Mouse (Mus musculus) embryonic facial prominence, embryonic 12.5 days (tissue): Measurements from ENCODE around the gene Gm3336. TPM values are rescaled to one million over a fixed set of nuclear protein-coding genes. Genes with fewer than 3 reads are reported as not detected.
A peak's percentile ranks its signal among the peaks of the same experiment; 100 is the strongest.

ENCODE experiments used
- ATAC-seq: fragments of 200-750 bp; cut with Nextera tagmentation; 2 replicates; pipeline ENCODE4 v1.8.0; 2017; ENCODE audit not compliant: insufficient number of reproducible peaks, insufficient read depth, low FRiP score, low TSS enrichment
- H3K27ac ChIP-seq: fragments of 300-500 bp; sonication (generic); 2 replicates; pipeline ENCODE4 v1.5.1; 2016; ENCODE audit warnings: mild to moderate bottlenecking
- H3K27me3 ChIP-seq: fragments of 300-500 bp; sonication (generic); 2 replicates; pipeline ENCODE4 v1.6.1; 2016; ENCODE audit warnings: mild to moderate bottlenecking, moderate library complexity
- H3K36me3 ChIP-seq: fragments of 300-500 bp; sonication (generic); 2 replicates; pipeline ENCODE4 v1.6.1; 2016; ENCODE audit warnings: mild to moderate bottlenecking
- H3K4me1 ChIP-seq: fragments of 300-500 bp; sonication (generic); 2 replicates; pipeline ENCODE4 v1.6.1; 2016
- H3K4me2 ChIP-seq: fragments of 300-500 bp; sonication (generic); replicated peaks from 2 replicates; pipeline ENCODE4 v1.6.1; 2016; ENCODE audit warnings: mild to moderate bottlenecking, moderate library complexity
- H3K4me3 ChIP-seq: fragments of 300-500 bp; sonication (generic); 2 replicates; pipeline ENCODE4 v1.5.1; 2016; ENCODE audit warnings: mild to moderate bottlenecking
- H3K9ac ChIP-seq: fragments of 300-500 bp; sonication (generic); 2 replicates; pipeline ENCODE4 v1.6.1; 2016; ENCODE audit warnings: mild to moderate bottlenecking, moderate library complexity
- H3K9me3 ChIP-seq: fragments of 300-500 bp; sonication (generic); 2 replicates; pipeline ENCODE4 v1.6.1; 2016; ENCODE audit warnings: mild to moderate bottlenecking, moderate library complexity
- WGBS: fragments of 180-500 bp; shearing (Covaris S2); methylation state at CpG from one replicate; pipeline ENCODE4 v1.1.7; 2016; 5-methylcytosine and 5-hydroxymethylcytosine counted together
- polyA plus RNA-seq: library from polyadenylated mRNA; unstranded; fragments of >200 nt; fragmentation: Nextera tagmentation; extraction: Ambion mirVana; gene quantifications from 2 replicates; pipeline ENCODE4 v1.2.1, GENCODE M21; 2016

Gene Gm3336
- polyA plus RNA-seq, 1 experiment from 2014 or later = not detected

DNA sequence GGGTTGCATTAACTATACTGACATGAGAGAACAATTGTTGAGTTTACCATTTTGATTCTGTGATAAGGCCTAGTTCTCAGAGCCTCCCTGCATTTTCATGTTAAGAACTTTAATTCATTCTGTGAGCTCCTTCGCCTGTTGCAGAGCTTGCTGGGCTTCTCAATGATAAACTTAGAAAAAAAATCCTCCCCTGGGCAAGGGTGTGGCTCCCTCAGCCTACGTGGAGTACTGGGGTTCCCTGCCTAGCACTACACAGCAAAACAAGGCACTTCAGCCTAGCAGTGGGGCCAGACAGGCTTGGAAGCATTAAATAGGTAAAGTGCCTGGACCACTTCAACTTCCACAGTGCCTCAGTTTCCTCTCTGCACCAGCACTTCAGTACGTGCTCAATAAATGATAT is 36.9 kb upstream of the Gm3336 start:
- no peak overlapping the region for H3K4me2 ChIP-seq
- H3K36me3 ChIP-seq = peaks cover 37% of the 10 kb centered on the region
- no peaks in the 10 kb centered on the region for H3K9me3 ChIP-seq
- no peak overlapping the region for H3K9ac ChIP-seq
- H3K27ac ChIP-seq = no peak overlapping the region
- WGBS = 66% methylated on average over 3 of the region's 3 CpGs
- H3K4me3 ChIP-seq = no peak overlapping the region
- ATAC-seq = no peak
- H3K27me3 ChIP-seq = no peaks in the 10 kb centered on the region
- H3K4me1 ChIP-seq = peaks cover 9% of the 10 kb centered on the region

DNA sequence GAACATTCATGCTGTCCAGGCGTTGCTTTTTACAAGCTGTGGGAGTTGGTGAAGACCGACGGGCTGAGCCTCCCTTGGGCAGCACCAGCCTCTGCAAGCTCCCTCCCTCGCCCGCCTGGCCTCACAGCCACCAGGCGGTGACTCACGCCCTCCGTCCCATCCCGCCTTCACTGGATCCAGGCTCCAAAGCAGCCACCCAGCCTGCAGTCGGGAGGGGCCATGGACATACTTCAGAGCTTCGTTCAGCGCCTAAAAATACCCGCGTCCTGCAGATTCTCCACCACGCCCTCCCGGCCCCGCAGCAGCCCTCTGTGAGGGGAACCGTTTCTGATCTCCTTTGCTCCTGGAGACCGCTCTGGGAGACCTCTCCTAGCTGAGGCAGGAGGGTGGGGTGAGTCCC is 36.1 kb upstream of the Gm3336 start:
- peak overlapping the region; percentile 30; the same call in 1 of the 2 replicates for H3K27ac ChIP-seq
- H3K4me3 ChIP-seq = 0 out of 2 replicates have a peak overlapping the region, but pooled peaks have one; percentile 6
- peak overlapping the region; percentile 39 for H3K4me2 ChIP-seq
- H3K9me3 ChIP-seq = no peaks in the 10 kb centered on the region
- H3K27me3 ChIP-seq = no peaks in the 10 kb centered on the region
- H3K9ac ChIP-seq = peak overlapping the region; percentile 47
- WGBS = 2% methylated on average over 19 of the region's 19 CpGs
- peaks cover 9% of the 10 kb centered on the region for H3K4me1 ChIP-seq
- ATAC-seq = no peak
- peaks cover 39% of the 10 kb centered on the region for H3K36me3 ChIP-seq

DNA sequence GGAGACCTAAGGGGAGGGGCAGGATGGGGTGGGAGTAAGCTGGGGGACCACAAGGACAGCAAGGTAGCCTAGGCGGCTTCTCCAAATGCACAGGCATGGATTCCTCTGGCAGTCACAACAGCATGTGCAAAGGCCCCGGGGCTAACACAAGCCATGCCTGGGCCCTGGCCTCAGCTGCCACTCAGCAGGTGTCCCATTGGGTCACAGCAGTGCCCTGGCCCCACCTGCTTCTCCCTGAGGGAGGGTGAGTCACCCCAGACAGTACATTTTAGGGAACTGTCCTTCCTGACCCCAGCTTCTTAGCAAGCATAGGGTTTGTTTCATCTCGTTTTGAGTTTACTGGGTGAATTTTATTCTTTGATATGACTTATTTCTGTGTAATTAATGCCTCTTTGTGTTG is 35.7 kb upstream of the Gm3336 start:
- Histone ChIP-seq H3K4me3 (0 out of 2 replicates have a peak overlapping the region, but pooled peaks have one; percentile 6), H3K27ac (peak overlapping the region; percentile 30; the same call in 1 of the 2 replicates), H3K9me3 (no peaks in the 10 kb centered on the region), H3K36me3 (peaks cover 34% of the 10 kb centered on the region), H3K4me2 (peak overlapping the region; percentile 39), H3K4me1 (peaks cover 9% of the 10 kb centered on the region), H3K27me3 (no peaks in the 10 kb centered on the region), H3K9ac (peak overlapping the region; percentile 47)
- 51% methylated on average over 3 of the region's 3 CpGs for WGBS
- no peak for ATAC-seq

DNA sequence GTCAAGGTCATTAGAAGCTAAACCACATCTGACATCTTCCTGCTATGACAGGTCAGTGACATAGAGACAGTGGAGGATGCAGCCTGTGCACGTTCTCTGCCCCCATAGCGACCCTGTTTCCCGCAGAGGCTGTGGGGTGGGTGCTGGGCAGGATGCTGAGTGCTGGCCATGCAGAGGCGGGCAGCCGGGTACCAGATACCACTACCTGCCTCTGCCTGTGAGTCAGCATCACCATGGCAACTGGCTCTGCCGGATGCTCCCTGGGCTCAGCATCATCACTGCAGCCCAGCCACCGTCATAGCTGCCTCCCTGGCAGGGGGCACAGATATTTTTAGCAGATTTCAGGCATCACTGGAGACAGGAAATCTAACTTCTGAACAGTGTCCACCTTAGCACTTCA is 34.1 kb upstream of the Gm3336 start:
- Histone ChIP-seq H3K9ac (no peak overlapping the region), H3K36me3 (peaks cover 18% of the 10 kb centered on the region; the same call in 1 of the 2 replicates), H3K27me3 (no peaks in the 10 kb centered on the region), H3K4me3 (no peak overlapping the region), H3K4me1 (peaks cover 9% of the 10 kb centered on the region), H3K9me3 (no peaks in the 10 kb centered on the region), H3K4me2 (no peak overlapping the region), H3K27ac (no peak overlapping the region)
- ATAC-seq = no peak
- WGBS = 48% methylated on average over 7 of the region's 7 CpGs

DNA sequence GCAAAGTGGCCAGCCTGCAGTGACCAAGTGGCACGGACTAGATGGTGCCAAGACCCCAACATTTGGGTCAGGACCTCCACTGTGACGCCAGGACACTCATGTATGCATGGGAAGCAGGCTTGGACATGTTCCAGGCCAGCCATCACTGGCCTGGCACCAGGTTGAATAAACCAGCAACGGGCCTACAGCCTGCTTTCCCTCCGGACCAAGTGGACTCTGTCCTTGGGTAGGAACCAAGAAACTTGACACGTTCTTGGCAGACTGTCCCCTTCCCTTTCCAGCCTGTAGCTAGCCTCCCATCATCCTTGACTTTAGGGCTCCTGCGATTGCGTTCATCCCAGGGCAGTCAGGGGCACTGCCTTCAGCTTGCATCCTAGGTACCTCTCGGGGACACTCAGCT is 30.8 kb upstream of the Gm3336 start:
- Histone ChIP-seq H3K27me3 (no peaks in the 10 kb centered on the region), H3K4me3 (no peak overlapping the region), H3K27ac (no peak overlapping the region; the same call in 1 of the 2 replicates), H3K4me1 (peaks cover 21% of the 10 kb centered on the region), H3K9ac (no peak overlapping the region), H3K9me3 (no peaks in the 10 kb centered on the region), H3K36me3 (0 out of 2 replicates have a peak, but pooled peaks cover 6% of the 10 kb centered on the region), H3K4me2 (no peak overlapping the region)
- 90% methylated on average over 8 of the region's 8 CpGs for WGBS
- ATAC-seq = no peak

DNA sequence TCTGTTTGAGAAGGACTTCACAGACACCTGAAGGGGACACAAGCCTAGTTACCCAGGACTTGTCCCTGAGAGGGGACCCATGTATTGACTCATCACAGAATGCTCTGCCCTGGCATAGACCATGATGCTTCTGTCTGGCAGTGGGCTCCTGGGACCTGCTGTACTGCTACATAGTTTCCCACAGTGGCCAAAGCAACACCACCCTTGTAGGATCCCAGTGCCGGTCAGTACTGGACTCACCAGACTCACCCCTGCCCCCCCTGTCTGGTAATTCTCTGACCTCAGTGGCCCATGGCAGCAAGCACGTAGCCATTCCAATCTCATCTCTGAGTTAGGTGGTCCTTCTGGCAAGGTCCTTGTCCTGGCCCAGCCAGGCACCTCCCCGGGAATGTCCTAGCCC is 30.2 kb upstream of the Gm3336 start:
- Histone ChIP-seq H3K27me3 (no peaks in the 10 kb centered on the region), H3K4me1 (peaks cover 19% of the 10 kb centered on the region), H3K9me3 (no peaks in the 10 kb centered on the region), H3K9ac (no peak overlapping the region), H3K4me3 (no peak overlapping the region), H3K36me3 (0 out of 2 replicates have a peak, but pooled peaks cover 6% of the 10 kb centered on the region), H3K27ac (peak overlapping the region; percentile 17; the same call in 1 of the 2 replicates), H3K4me2 (no peak overlapping the region)
- ATAC-seq = no peak
- 90% methylated on average over 3 of the region's 3 CpGs for WGBS

DNA sequence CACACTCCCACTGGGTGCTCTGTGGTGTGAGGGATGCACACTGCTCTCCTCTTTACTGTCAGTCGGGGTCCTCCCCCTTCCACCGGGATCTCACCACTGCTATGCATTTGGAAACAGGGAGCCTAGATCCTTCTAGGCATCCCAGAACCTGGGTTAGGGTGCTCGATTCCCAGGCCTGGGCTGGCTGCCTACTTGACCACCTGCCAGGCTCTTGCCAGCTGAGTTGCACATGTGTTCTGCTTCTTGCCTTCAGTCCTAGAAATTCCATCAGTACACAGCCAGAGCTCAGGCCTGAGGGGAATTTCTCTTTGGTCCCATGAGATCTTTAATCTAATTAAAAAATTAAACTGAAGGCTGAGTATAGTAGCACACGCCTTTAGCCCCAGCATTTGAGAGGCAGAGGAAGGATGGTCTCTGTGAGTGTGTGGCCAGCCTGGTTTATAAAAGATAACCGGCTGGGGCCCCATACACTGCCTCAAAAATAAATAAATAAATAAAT is 28.4 kb upstream of the Gm3336 start:
- Histone ChIP-seq H3K27me3 (no peaks in the 10 kb centered on the region), H3K9me3 (no peaks in the 10 kb centered on the region), H3K9ac (no peak overlapping the region), H3K36me3 (0 out of 2 replicates have a peak, but pooled peaks cover 6% of the 10 kb centered on the region), H3K4me3 (no peak overlapping the region), H3K4me2 (no peak overlapping the region), H3K27ac (peak overlapping the region; percentile 2; the same call in 1 of the 2 replicates), H3K4me1 (peaks cover 22% of the 10 kb centered on the region)
- no peak for ATAC-seq
- WGBS = 68% methylated on average over 5 of the region's 5 CpGs

DNA sequence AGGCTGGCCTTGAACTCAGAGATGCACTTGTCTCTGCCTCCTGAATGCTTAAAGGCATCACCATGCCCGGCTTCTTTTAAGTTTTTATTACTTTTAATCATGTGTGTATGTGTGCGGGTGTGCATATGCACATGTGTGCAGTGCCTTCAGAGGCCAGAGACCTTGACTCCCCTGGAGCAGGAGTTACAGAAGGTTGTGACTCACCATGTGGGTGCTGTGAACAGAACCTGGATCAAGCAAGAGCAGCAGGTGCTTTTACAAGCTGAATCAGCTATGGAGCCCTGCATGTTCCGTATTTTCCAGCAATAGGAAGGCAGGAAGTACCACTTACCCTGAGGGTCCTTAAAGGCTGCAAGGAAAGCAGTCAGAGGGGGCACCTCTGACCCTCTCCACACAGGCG is 27.1 kb upstream of the Gm3336 start:
- Histone ChIP-seq H3K27ac (peak overlapping the region; percentile 81), H3K4me3 (peak overlapping the region; percentile 25), H3K36me3 (0 out of 2 replicates have a peak, but pooled peaks cover 5% of the 10 kb centered on the region), H3K9me3 (no peaks in the 10 kb centered on the region), H3K9ac (peak overlapping the region; percentile 51), H3K27me3 (no peaks in the 10 kb centered on the region), H3K4me2 (peak overlapping the region; percentile 54), H3K4me1 (peaks cover 33% of the 10 kb centered on the region)
- ATAC-seq = no peak
- WGBS = 46% methylated on average over 4 of the region's 4 CpGs

DNA sequence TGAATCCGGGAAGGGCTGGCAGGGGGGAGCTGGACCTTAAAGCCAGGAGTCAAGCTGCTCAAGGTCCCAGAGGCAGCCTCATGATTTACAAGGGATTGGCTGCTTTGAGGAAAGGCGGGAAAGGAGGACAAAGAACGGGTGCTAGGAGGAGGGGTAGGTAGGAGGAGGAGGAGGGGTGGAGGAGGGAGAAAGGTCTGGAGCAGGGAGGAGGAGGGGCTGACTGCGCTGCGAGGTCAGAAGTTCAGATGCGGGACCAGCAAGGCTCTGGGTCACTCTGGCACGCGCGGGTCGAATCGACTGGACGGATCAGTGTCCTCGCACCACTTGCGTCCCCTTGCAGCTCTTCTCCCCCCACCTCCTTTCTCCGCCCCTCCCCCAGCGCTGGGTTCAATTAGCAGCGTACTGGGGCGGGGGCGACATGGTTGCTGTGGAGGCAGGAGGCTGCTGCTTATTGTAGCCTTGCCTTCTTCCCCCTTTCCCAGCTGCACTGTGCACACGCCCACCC is 26.6 kb upstream of the Gm3336 start:
- Histone ChIP-seq H3K9me3 (no peaks in the 10 kb centered on the region), H3K9ac (peak overlapping the region; percentile 51), H3K4me3 (peak overlapping the region; percentile 25), H3K4me2 (peak overlapping the region; percentile 54), H3K4me1 (peaks cover 38% of the 10 kb centered on the region), H3K36me3 (no peaks in the 10 kb centered on the region), H3K27me3 (no peaks in the 10 kb centered on the region), H3K27ac (peak overlapping the region; percentile 81)
- WGBS = 0% methylated on average over 12 of the region's 20 CpGs
- ATAC-seq = peak; percentile 58; the same call in 1 of the 2 replicates

DNA sequence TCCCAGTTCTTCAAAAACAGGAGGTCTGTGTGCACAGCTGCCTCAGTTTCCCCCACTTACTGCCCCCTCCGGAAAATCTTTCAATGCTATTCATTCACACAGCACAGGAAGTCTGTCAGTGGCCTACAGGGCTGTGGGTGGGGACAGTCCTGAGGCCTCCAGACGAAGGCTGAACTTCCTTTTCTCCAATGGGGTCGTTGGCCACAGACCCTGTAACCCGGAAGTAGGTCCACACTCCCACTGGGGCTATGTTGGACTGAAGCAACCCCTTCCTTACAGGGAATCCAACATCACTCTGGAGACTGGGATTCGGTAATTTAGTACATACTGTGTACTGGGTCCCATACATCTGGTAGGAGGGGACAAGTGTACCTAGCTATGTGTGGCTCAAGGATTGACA is 24.7 kb upstream of the Gm3336 start:
- H3K9me3 ChIP-seq = no peaks in the 10 kb centered on the region
- no peak overlapping the region for H3K4me3 ChIP-seq
- WGBS = 63% methylated on average over 5 of the region's 5 CpGs
- no peak for ATAC-seq
- H3K9ac ChIP-seq = no peak overlapping the region
- no peaks in the 10 kb centered on the region for H3K27me3 ChIP-seq
- peak overlapping the region; percentile 19; the same call in 1 of the 2 replicates for H3K27ac ChIP-seq
- peaks cover 52% of the 10 kb centered on the region for H3K4me1 ChIP-seq
- no peak overlapping the region for H3K4me2 ChIP-seq
- H3K36me3 ChIP-seq = no peaks in the 10 kb centered on the region

DNA sequence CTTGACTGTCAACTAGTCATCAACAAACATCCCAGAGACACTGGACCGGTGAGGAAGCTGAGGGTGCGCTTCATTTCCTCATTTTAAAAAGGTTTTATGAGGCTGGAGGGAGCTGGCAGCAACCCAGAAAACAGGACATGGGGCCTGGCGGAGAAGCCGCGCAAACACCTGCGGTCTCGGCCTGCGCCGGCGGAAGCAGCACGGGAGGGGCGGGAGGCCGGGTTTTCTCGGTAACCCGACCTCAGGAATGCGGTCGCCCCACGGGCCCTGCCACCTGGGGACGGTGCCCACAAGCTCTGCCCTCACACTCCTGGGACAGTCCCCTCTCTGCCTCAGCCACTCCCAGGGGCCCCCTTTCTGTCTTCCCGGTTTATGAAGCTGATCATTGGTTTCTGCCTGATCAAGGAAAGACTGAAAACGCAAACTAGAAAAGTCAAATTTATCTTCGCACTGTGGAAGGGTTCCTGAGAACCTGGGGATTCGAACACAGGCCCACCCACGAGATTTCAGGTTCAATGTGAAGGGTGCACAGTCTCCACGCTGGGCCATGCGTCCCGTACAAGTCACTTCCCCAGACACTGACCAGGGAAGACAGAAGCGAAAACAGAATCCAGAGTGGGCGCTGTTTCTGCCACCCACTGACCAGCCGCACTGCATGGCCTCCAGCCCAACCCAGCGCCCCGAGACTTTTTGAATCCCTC is 22.9 kb upstream of the Gm3336 start:
- no peak for ATAC-seq
- Histone ChIP-seq H3K36me3 (no peaks in the 10 kb centered on the region), H3K27ac (peak overlapping the region; percentile 98), H3K9me3 (no peaks in the 10 kb centered on the region), H3K4me1 (peaks cover 49% of the 10 kb centered on the region), H3K4me2 (peak overlapping the region; percentile 25; the same call in 1 of the 2 replicates), H3K4me3 (no peak overlapping the region), H3K27me3 (no peaks in the 10 kb centered on the region), H3K9ac (no peak overlapping the region)
- 26% methylated on average over 32 of the region's 32 CpGs for WGBS
